Comparison of ENCODE assay signal across 8 mouse cellular contexts in the genomic region with DNA sequence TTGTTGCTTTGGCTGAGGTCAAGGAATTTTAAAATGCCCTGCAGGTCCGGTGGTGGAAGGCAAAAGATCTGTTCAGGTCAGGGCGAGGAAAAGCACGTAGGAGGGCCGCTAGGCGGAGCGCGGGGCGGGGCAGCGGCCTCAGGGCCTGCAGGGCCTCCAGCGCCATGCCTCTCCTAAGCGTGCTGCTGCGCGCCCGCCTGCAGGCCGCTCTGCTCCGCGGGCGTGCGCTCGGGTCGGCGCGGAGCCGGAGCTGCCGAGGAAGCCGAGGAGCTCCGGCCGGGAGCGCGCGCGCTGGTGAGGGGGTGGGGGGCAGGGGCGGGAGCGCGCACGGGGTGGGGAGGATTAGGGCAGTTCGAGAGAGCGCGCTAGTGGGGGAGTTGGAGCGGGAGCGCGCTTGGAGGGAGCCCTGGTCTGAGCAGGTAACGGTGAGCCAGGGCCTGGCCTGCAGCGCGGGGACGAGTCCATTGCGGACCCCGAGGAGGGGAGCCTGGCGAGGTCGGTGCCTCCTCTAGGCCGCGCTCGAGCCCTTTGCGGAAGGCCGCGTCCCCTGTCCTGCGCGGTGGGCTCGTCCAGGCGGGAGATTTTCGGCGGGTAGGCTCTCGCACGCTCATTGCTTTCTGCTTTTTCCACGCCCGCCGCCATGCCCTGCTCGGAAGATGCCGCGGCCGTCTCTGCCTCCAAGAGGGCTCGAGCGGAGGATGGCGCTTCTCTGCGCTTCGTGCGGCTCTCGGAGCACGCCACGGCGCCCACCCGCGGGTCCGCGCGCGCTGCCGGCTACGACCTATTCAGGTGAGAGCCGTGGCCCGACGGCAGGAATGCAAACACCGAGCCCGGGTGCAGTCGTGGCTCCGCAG. TPM values are rescaled to one million over a fixed set of nuclear protein-coding genes. Genes with fewer than 3 reads are reported as not detected.
A peak's percentile ranks its signal among the peaks of the same experiment; 100 is the strongest.
DNase-seq lines count a peak whose midpoint lies in the region; ATAC-seq and TF ChIP-seq lines count a peak whose summit lies in the region.

Gene Dut (plus strand): TSS at position 83 of the 854 bp plus-strand sequence.

- H3K27me3 ChIP-seq in forebrain, embryonic 10.5 days (ENCODE audit: poor library complexity, severe bottlenecking), result no peaks in the 10 kb centered on the region
- H3K27me3 ChIP-seq in heart, embryonic 15.5 days, result no peaks in the 10 kb centered on the region
- H3K27me3 ChIP-seq in liver, embryonic 14.5 days (ENCODE audit: control insufficient read depth, insufficient read depth, low read length), result no peaks in the 10 kb centered on the region
- no peaks in the 10 kb centered on the region for H3K27me3 ChIP-seq in neural tube, embryonic 11.5 days (ENCODE audit: control insufficient read depth, insufficient read depth, low read length)
- H3K27me3 ChIP-seq in stomach, postnatal 0 days (ENCODE audit: control insufficient read depth, insufficient read depth, low read length), result no peaks in the 10 kb centered on the region

- H3K4me1 ChIP-seq in forebrain, embryonic 10.5 days, result peaks cover 31% of the 10 kb centered on the region
- peaks cover 14% of the 10 kb centered on the region for H3K4me1 ChIP-seq in heart, embryonic 15.5 days (replicated peaks)
- peaks cover 18 to 21% of the 10 kb centered on the region in 2 experiments for H3K4me1 ChIP-seq in liver, embryonic 14.5 days (replicated peaks; ENCODE audit: control insufficient read depth in 2 of 2, insufficient read depth in 2 of 2, low read length in 1 of 2)
- peaks cover 10% of the 10 kb centered on the region for H3K4me1 ChIP-seq in neural tube, embryonic 11.5 days (ENCODE audit: control insufficient read depth, insufficient read depth, low read length)
- no peaks in the 10 kb centered on the region for H3K4me1 ChIP-seq in stomach, postnatal 0 days (replicated peaks; ENCODE audit: control insufficient read depth, insufficient read depth)

- peaks cover 37% of the 10 kb centered on the region for H3K36me3 ChIP-seq in forebrain, embryonic 10.5 days (replicated peaks)
- peaks cover 18% of the 10 kb centered on the region for H3K36me3 ChIP-seq in heart, embryonic 15.5 days
- H3K36me3 ChIP-seq in liver, embryonic 14.5 days (replicated peaks; ENCODE audit: control insufficient read depth, insufficient read depth, low read depth), result peaks cover 30% of the 10 kb centered on the region
- peaks cover 2% of the 10 kb centered on the region; the same call in 1 of the 2 replicates for H3K36me3 ChIP-seq in neural tube, embryonic 11.5 days (ENCODE audit: control insufficient read depth, insufficient read depth, low read length)
- no peaks in the 10 kb centered on the region for H3K36me3 ChIP-seq in stomach, postnatal 0 days (ENCODE audit: control insufficient read depth, insufficient read depth, low read length)

- DNase-seq in CD8-positive naive resting alpha-beta T cell, adult 2 months (ENCODE audit: low read depth in 2 of 2, low spot score in 2 of 2), result peak; percentile 91 to 92
- DNase-seq in c-Kit-positive CD71-negative TER-119-negative erythroid progenitor cells, embryonic 14.5 days (ENCODE audit: low read depth), result peak; percentile 79
- DNase-seq in forebrain, embryonic 10.5 days (ENCODE audit: extremely low spot score, low spot score), result peak; percentile 95
- DNase-seq in kidney, postnatal 25 days, result peak; percentile 93 to 98
- peak; percentile 91 to 93 (median 92) for DNase-seq in liver, embryonic 14.5 days (ENCODE audit: low read depth in 3 of 3, low spot score in 3 of 3)
- DNase-seq in neural tube, embryonic 11.5 days (ENCODE audit: low spot score), result peak; percentile 97
- peak; percentile 95 for DNase-seq in stomach, postnatal 0 days (ENCODE audit: low spot score)

- TF ChIP-seq EP300 in liver, embryonic 14.5 days (IDR thresholded peaks at IDR 0.05; ENCODE audit: low read depth), result peak; percentile 38; the same call in 1 of the 2 replicates
- no peak for TF ChIP-seq EP300 in stomach, postnatal 0 days (optimal IDR thresholded peaks at IDR 0.05)

- ATAC-seq in heart, embryonic 15.5 days (replicated peaks; ENCODE audit: insufficient number of reproducible peaks, insufficient read depth, low FRiP score, low read depth), result peak; percentile 99
- ATAC-seq in liver, embryonic 14.5 days (ENCODE audit: insufficient read depth), result peak; percentile 97
- ATAC-seq in neural tube, embryonic 11.5 days (ENCODE audit: insufficient read depth, low FRiP score, low TSS enrichment), result peak; percentile 100
- peak; percentile 100 for ATAC-seq in stomach, postnatal 0 days (ENCODE audit: low FRiP score, low TSS enrichment)

- peak within 1 kb of the TSS; percentile 99 for H3K27ac ChIP-seq in forebrain, embryonic 10.5 days
- peak within 1 kb of the TSS; percentile 95 for H3K27ac ChIP-seq in heart, embryonic 15.5 days
- H3K27ac ChIP-seq in liver, embryonic 14.5 days, result peak within 1 kb of the TSS; percentile 67
- H3K27ac ChIP-seq in neural tube, embryonic 11.5 days (ENCODE audit: low read depth, low read length), result peak within 1 kb of the TSS; percentile 75
- peak within 1 kb of the TSS; percentile 89 for H3K27ac ChIP-seq in stomach, postnatal 0 days (replicated peaks)

- H3K9me3 ChIP-seq in forebrain, embryonic 10.5 days, result peaks cover 2% of the 10 kb centered on the region; the same call in 1 of the 2 replicates
- no peaks in the 10 kb centered on the region for H3K9me3 ChIP-seq in heart, embryonic 15.5 days (replicated peaks)
- no peaks in the 10 kb centered on the region for H3K9me3 ChIP-seq in liver, embryonic 14.5 days (ENCODE audit: control insufficient read depth, low read length)
- no peaks in the 10 kb centered on the region for H3K9me3 ChIP-seq in neural tube, embryonic 11.5 days (ENCODE audit: control insufficient read depth, low read length)
- no peaks in the 10 kb centered on the region for H3K9me3 ChIP-seq in stomach, postnatal 0 days (ENCODE audit: control insufficient read depth, low read length)

- peak; percentile 63 for TF ChIP-seq CTCF in liver, embryonic 14.5 days (IDR thresholded peaks at IDR 0.05; ENCODE audit: low read depth)
- TF ChIP-seq CTCF in stomach, postnatal 0 days (IDR thresholded peaks at IDR 0.05; ENCODE audit: low read depth), result peak; percentile 62

- H3K9ac ChIP-seq in heart, embryonic 15.5 days, result peak within 1 kb of the TSS; percentile 84
- H3K9ac ChIP-seq in liver, embryonic 14.5 days (replicated peaks), result peak within 1 kb of the TSS; percentile 87
- peak within 1 kb of the TSS; percentile 82 for H3K9ac ChIP-seq in neural tube, embryonic 11.5 days (ENCODE audit: low read length)
- H3K9ac ChIP-seq in stomach, postnatal 0 days (ENCODE audit: low read length), result peak within 1 kb of the TSS; percentile 76

- H3K4me2 ChIP-seq in heart, embryonic 15.5 days, result peak within 1 kb of the TSS; percentile 92
- peak within 1 kb of the TSS; percentile 78 for H3K4me2 ChIP-seq in liver, embryonic 14.5 days (ENCODE audit: low read depth)
- H3K4me2 ChIP-seq in neural tube, embryonic 11.5 days (ENCODE audit: low read depth), result peak within 1 kb of the TSS; percentile 67
- H3K4me2 ChIP-seq in stomach, postnatal 0 days (replicated peaks; ENCODE audit: low read depth), result peak within 1 kb of the TSS; percentile 76

- WGBS in forebrain, embryonic 10.5 days, result under 1% methylated on average over 95 of the region's 96 CpGs
- WGBS in heart, embryonic 15.5 days, result under 1% methylated on average over 95 of the region's 96 CpGs
- WGBS in liver, embryonic 14.5 days (ENCODE audit: insufficient replicate concordance), result under 1% methylated on average over 94 of the region's 96 CpGs
- WGBS in neural tube, embryonic 11.5 days, result under 1% methylated on average over 65 of the region's 96 CpGs
- WGBS in stomach, postnatal 0 days, result under 1% methylated on average over 81 of the region's 96 CpGs

- H3K4me3 ChIP-seq in forebrain, embryonic 10.5 days, result peak within 1 kb of the TSS; percentile 85
- H3K4me3 ChIP-seq in heart, embryonic 15.5 days, result peak within 1 kb of the TSS; percentile 80
- peak within 1 kb of the TSS; percentile 76 to 88 for H3K4me3 ChIP-seq in liver, embryonic 14.5 days (ENCODE audit: insufficient read depth in 1 of 2, low read depth in 2 of 2, low read length in 2 of 2)
- peak within 1 kb of the TSS; percentile 65 for H3K4me3 ChIP-seq in neural tube, embryonic 11.5 days (ENCODE audit: low read depth, low read length)
- H3K4me3 ChIP-seq in stomach, postnatal 0 days (ENCODE audit: low read depth, low read length), result peak within 1 kb of the TSS; percentile 68

RNA-seq across cellular contexts. Expression of gene Dut, which starts in this region (rescaled TPM):
- polyA plus RNA-seq in forebrain, embryonic 10.5 days (2016; fragmentation: Nextera tagmentation; extraction: Ambion mirVana), result 322 and 337 TPM in 2 replicates
- 99.5 and 102 TPM in 2 replicates for polyA plus RNA-seq in heart, embryonic 15.5 days (2015; fragmentation: Nextera tagmentation; extraction: Ambion mirVana)
- 50.9 and 89.0 TPM in 2 replicates for polyA plus RNA-seq in liver, embryonic 14.5 days (2012; rRNA removed)
- polyA plus RNA-seq in liver, embryonic 14.5 days (2014; fragmentation: Nextera tagmentation; extraction: Ambion mirVana), result 138 and 154 TPM in 2 replicates
- 171 and 175 TPM in 2 replicates for polyA plus RNA-seq in neural tube, embryonic 11.5 days (2014; fragmentation: Nextera tagmentation; extraction: Ambion mirVana)
- polyA plus RNA-seq in stomach, postnatal 0 days (2015; fragmentation: Nextera tagmentation; extraction: Ambion mirVana), result 50.6 and 53.5 TPM in 2 replicates

Comparison
In these comparisons a context has a peak if more than half of its experiments do, and no peak if none do; other contexts are left out.
1. Peak in every context shown above with its lines: DNase-seq, ATAC-seq, H3K4me3 ChIP-seq and H3K27ac ChIP-seq.